Mouse (Mus musculus) urinary bladder, postnatal 25 days (tissue): ENCODE data around the gene Tesk1.
"Not testable (repeated sequence)": the region's sequence is repeated elsewhere in the genome, so short reads cannot be mapped to it uniquely, and the experiment has no call there.

ENCODE experiments used
- DNase-seq: peaks from one replicate; pipeline ENCODE4 v3.0.0; 2022; ENCODE audit warnings: low spot score

Tesk1 gene

DNA sequence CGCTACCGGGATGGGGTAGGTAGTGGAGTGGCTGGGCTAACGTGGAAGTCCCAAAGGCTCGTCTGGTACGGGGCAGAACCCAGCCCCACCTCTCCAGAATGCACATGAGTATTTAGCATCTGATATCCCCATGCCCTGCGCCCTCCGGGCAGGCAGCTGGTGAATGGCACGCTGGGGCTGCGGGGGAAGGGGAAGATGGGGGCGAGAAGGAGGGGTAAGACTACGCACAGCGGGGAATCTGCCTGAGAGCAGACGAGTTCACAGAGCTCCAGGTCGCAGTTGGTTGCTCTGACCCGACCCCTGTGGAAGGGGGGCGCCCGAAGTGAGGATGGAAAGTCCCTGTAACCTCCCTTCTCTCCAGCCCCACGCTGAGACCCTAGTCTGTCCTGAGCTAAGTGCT is 11.7 kb downstream of the Tesk1 start:
- no peak for DNase-seq

DNA sequence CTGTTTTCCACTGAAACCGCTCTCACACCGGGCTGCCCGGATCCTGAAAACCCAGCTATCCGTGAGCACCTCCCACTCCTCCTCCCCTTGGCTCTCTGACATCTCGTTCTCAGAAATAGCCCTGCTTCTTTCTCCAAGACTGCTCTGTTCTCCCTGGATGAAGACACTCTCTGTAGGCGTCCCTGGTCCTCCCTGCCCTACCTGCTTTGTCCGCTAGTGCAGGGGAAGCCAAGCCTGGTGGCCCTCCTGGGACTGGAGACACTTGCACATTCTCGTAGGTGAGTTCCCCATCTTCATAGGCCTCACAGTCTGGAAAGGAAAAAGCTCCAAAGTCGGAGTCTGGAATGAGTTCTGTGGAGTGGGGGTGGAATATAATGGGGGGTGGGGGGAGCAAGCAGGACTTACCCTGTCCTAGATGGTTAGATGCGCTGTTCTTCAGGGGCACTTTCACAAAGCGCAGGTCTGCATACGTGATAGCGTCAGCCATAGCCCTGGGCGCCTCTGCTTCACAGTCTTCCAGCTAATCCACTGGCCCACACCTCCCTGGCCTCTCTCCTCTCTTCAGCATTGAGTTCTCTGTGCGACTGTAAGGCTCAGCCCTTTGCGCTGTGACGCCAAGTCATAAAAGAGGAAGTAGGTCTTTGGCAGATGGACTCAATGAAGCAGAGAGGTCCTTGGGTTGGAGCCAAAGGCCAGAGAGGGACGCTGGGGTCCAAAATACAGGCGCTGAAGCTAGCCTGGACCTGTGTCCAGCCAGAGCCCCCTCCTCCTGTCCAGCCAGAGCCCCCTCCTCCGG is 12.5 kb downstream of the Tesk1 start, which contains the start of gene Cd72:
TSS of gene Cd72 (minus strand) at position 588 of the 796 bp plus-strand sequence.
- DNase-seq, result no peak

DNA sequence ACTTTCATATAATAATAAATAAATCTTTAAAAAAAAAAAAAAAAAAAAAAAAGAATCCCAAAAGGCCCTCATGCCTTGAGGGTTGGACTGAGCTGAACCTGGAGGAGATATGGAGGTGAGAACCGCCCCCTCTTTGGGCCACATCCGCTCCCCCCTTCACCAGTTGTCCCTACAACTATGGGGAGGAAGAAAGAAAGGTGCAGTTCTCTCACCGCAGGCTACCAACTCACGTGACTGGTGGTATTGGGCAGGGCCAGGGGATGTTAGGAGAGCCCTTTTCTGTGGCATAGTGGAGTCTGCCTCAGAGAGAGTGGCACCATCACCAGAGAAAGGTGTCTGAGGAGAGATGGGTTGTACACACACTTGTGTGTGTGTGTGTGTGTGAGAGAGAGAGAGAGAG is 14.7 kb downstream of the Tesk1 start:
- DNase-seq, result no peak

DNA sequence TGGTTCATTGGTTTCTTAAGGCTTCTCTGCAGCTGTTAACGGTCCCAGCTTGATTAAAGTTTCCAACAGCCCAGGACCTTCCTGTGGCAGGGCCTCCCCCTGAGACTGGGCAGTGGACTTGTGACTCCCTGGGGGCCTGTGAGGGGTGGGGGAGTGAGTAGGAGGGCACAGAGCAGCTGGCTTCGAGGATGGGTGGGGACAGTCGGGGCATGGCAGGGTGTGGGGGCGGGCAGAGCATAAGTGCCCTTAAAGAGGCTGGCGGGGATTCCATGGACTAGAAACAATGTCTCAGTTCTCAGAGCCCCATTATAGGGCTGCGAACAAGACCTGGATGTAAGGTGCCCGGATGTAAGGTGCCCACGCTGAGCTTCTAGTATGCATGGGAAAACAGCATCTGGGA is 15.4 kb downstream of the Tesk1 start:
- DNase-seq, result no peak

DNA sequence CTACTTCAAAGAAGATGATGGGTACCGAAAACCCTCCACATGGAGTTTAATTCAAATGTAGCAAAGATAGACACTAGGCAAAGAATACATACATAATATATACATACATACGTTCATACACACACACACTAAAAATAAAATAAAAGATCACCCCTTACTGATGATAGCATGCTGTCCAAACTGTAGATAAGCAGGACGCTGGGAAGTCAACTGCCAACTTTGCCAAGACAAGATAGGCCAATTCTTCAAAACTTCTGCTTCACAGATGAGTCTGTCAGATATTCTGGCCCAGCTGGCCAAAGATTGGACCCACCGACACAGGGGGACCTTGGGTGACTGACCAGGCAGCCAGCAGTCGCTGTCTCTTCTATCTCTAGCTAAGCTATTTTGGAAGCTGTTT is 21.4 kb downstream of the Tesk1 start:
- DNase-seq, result no peak

DNA sequence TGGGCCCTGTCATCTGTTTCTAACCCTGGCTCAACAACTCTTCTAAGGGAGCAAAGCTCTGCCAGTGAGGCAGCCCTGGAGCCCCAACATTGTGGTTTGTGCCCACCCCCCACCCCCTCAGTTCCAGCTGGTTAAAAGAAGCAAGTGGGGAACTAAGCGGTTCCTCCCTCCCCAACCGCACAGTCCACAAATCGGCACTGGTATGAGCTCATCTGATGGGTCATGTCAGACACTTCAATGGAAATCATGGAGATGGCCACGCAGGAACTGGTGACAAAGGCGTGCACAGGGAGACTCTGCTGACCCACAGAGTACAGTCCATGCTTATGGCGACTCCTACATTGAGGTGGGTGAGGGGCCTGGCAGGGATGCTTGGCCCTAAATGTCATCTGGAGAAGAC is 24.2 kb downstream of the Tesk1 start:
- DNase-seq, result no peak

DNA sequence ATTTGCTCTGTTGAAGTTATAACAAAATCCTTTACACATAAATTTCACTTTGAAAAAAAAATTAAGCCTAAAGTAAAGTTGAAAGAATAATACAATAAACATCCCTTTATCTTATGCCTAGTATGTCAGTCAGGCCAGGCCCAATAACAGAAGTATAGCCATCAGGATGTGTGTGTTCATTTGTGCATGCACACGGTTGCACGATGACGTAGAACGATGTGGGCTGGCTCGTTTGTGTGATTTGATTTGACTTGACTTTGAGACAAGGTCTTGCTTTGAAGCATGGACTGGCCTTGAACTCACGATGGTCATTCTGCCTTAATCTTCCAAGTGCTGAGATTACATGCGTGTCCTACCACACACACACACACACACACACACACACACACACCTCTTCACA is 25.1 kb downstream of the Tesk1 start:
- DNase-seq, result no peak

DNA sequence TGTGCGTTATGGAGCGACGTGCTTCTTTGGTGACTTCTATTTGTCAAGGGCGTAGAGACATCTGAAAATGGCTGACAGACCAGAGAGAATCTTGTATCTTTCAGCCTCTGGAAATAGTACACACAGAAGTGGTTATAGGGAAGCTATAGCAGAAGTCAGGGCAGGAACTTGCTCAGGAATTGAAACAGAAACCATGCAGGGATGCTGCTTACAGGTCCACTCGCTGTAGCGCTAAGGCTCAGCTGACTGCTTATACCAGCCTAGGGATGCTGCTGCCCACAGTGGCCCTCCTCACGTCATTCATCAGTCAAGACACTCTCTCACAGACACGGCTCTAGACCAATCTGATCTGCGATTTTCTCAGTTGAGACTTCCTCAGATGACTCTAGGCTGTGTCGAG is 28.6 kb downstream of the Tesk1 start:
- DNase-seq, result no peak

DNA sequence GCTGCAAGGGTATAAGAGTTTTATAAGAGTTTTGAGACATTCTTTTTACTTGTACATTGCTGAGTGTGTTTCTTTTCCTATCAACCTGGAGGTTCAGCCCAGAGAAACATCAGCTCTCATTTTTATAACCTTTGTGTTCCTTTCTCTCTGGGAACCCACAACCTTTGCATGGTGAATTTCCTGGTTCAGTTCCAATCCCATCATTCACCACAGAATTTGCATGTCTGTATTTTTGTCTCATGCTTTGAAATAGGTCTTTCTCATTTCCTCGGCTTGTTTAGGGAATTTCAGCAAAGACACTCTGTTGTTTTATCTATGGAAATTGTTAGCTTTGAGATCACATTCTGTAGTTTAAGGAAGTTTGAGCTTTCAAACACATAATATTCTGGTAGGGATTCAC is 31.9 kb downstream of the Tesk1 start:
- DNase-seq, result no peak

DNA sequence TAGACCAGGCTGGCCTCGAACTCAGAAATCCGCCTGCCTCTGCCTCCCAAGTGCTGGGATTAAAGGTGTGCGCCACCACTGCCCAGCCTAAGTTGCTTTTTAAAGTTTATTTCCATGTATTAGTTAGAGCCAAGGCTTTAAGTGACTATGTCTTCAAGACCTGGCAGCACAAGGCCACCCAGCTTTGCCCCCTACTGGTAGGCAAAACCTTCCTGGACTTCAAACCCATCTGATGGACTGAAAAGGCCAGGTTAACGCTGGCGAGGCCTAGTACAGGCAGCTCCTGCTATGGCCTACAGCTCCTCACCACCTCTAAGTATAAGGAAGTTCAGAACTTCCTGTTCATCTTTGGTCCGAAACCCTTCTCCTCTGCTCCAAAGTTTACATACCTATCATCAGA is 34.9 kb downstream of the Tesk1 start:
- DNase-seq, result no peak

DNA sequence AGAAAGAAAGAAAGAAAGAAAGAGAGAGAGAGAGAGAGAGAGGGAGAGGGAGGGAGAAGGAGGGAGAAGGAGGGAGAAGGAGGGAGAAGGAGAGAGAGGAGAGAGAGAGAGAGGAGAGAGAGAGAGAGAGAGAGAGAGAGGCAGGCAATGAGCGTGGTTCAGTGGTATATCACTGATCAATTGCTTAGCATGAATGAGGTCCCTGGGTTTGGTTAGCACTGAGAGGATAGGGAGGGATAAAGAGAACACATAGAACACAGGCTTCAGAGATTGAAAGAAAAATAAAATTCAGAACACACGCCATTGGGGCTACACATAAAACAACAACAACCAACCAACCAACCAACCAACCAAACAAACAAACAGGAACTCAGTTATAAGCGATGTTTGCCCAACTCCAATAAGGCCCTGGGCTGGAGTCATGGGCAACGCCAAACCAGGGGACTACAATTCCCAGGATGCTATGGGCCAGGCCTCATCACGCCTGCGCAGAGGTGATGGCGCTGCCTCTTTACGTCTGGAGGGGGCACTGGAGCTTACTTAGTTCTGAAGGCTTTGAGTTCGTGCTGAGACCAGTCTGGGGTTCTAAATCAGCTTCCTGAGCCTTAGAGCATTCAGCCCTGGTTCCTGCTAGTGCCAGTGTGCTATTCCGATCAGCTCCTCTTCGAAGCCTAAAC is 36.3 kb downstream of the Tesk1 start:
- peak; percentile 71 for DNase-seq

DNA sequence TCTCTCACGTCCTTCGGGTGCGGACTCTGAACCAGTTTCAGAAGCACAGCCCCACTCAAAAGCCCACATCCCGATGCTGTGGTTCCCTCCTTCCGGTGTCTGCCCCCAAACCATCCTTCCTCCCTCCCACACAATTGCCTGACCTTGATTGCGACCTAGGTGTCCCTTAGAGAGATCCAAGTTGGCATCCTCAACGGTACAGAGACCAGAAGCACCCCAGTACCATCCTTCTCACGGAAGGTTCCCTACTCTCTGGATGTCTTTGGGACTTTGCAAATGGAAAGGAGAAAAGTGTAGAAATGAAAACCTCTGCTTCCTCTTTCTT is 36.8 kb downstream of the Tesk1 start:
- DNase-seq, result no peak

DNA sequence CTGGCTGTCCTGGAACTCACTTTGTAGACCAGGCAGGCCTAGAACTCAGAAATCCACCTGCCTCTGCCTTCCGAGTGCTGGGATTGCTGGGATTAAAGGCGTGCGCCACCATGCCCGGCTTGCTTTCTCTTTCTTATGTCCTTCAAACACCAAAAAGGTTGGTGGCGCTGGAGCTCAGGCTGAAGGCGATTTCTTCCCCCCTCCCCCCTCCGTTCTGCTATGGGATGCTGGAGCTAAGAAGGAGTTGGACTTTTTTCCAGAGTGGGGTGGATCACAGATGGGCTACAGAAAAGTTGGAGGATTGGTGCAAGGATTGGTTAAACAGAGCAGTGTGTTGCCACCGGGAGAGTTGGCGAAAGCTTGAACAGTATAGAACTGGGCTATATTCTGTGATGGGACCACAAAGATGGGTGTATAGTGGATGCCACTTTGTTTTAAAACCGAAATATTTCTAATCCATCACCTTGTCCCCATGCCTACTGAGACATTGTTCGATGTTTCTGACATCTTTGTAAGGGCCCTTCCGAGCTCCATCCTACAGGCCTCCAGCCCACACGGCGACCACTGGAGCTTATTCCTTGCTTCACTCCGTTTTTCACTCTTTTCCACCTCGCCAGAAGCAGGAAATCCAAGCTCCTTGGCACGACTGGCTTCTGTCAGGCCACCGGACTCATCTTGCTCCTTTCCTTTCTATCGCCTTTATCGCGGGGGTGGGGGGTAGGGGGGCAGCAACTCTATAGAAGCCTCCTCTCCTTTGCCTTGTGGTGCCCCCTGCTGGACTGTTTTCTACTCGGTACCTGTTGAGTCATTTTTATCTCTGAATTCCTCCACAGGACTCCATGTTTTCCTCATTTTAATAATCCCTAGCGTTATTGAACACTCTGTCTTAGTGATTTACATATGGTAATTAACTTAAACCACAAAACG is 37.4 kb downstream of the Tesk1 start:
- peak; percentile 71 for DNase-seq

DNA sequence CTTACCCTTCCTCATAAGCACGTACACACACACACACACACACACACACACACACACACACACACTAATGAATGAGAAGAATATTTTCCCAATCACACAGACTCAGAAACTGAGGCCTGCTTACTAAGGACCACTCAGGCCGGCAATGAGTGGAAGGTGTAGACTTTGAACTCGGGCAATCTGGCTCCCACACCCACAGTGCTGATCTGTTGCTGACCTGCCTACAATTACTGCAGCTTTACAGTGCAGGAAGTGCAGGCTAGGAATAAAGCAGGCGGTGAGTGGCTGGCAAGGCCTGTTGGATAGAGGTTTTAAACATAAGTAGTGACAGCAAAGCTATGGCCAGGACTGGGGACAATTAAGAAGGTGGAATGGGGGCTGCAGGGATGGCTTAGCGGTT is 39.2 kb downstream of the Tesk1 start:
- no peak for DNase-seq

DNA sequence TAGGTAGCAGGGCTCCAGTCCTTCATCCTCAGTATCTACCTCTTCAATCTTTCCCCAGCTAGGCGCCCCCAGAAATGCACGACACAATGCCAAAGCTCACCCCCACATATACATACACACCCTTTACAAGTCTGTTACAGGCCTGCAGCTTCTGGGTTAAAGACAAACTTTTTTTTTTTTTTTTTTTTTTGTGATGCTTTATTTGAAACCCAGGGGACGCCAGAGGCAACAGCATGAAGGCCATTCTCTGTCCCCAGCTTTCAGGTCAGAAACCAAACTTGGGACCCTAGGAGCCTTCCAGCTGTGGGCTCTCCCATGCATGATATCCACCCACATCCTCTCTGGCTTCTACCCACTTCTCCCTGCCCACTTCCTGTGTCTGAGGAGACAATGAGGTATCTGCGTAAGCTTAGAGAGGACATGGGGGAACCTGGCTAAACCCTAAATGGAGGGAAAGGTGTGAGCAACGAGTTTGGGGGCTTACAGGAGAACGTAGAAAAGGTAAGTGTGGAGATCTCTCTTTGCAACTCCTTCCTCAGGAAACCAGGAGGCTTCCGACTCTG is 40.2 kb downstream of the Tesk1 start:
- DNase-seq, result no peak

DNA sequence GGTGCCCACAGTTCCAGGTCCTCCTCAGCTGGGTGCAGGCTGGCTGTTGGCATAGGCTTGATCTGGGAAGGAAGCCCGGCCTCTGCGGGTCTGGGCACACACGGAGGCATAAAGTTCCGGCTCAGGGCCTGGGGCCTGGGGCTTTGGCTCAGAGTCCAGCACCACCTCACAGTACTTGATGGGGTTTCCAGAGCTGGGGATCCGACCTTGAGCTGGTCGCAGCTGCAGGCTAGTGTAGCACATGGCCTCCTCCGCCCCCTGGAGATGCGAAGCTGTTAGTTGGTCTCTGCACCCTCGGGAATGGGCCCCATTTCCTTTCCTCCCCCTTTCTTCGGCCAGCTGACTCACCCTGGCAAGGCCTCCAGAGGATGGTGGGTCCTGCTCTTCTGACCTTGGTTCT is 40.9 kb downstream of the Tesk1 start:
- DNase-seq, result no peak

DNA sequence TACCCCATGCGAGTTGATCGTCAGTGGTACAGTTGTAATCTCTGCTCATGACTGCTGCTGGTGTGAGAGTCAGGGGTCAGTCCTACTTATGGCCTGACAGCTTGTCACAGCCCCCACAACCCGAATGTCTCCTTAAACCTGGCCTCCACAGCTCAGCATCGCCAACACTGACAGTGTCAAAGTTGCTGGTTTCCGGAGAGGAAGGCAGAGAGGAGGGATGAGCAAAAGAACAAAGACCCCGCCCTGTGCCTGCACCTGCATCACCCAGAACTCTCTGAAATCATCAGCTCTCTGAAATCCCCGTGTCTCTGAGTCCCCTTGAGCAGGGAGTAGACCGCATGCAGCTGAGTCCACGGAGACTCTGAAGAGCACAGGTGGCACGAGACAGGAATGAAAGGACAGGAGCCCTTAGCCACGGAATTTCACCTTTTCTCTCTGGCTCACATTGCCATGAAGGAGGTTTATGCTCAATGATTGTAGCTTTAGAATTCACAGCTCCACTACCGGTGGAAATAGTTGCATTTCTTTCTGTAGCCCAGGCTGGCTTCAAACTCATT is 41.9 kb downstream of the Tesk1 start, which contains the start of gene Sit1:
TSS of gene Sit1 (minus strand) at position 200 of the 557 bp plus-strand sequence.
- DNase-seq, result no peak

DNA sequence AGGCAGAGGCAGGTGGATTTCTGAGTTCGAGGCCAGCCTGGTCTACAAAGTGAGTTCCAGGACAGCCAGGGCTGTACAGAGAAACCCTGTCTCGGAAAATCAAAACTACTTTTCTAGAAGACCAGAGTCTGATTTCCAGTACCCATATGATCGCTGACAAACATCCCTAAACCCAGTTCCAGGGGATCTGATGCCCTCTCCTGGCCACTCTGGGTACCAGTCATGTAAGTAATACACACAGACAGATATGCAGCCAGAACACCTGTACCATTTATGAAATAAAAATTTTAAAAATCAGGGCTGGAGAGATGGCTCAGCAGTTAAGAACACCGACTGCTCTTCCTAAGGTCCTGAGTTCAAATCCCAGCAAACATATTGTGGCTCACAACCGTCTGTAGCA is 43.9 kb downstream of the Tesk1 start:
- DNase-seq, result not testable (repeated sequence)

DNA sequence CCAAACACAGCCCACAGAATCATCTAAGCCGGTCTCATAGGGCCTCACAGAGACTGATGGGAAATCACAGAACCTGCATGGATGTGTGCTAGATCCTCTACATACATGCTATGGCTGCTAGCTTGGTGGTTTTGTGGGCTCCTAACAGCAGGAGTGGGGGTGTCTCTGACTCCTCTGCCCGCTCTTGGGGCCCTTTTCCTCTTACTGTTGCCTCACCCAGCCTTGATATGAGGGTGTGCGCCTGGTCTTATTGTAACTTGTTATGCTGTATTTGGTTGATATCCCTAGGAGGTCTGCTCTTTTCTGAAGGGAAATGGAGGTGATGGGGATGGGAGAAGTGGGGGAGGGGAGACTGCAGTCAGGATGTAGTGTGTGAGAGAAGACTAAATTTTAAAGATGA is 47.9 kb downstream of the Tesk1 start:
- DNase-seq, result no peak

DNA sequence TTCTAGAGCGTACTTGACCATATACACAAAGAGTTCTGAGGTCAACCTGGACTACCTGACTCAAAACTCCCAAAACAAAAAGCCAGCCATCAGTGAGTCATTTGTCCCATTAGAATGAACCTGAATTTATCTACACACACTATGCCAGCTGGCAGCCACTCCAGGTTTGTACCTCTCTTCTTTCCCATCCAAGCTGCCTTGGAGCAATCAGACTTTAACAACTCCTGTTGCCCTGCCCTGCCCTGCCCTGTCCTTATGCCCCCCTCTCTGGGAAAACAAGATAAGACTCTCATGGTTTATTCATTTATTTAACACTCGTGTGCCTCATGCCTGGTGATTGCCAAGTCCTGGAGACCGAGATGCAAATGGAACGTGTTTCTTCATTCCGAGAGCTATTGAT is 49.1 kb downstream of the Tesk1 start:
- DNase-seq, result no peak

DNA sequence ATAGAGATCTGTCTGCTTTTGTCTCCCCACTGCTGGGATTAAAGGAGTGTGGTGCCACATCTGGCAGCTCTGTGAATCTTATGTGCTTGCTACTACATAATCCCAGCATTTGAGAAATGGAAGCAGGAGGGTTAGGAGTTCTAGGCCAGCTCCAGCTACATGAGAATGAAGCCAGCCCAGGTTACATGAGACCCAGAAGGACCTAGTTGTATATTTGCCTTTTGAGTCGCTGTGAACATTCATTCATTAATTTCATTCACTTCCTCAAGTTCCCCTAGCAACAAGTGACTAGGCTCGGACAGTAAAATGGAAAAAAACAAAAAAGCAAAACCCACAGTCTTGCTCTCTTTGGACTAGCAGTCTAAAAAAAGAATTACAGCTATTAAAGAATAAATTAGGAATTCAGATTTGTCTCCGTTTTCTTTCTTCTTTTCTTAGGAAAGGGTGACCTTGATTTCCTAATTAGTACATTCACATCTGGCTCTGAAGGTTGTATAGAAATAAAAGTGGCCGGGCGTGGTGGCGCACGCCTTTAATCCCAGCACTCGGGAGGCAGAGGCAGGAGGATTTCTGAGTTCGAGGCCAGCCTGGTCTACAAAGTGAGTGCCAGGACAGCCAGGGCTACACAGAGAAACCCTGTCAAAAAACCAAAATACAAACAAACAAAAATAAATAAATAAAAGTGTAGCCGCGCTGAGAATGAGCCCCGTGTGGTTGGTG is 50.5 kb downstream of the Tesk1 start:
- no peak for DNase-seq
